Mouse (Mus musculus) heart, embryonic 12.5 days (tissue): ENCODE data around the gene D2hgdh. TPM values are rescaled to one million over a fixed set of nuclear protein-coding genes. Genes with fewer than 3 reads are reported as not detected.

Experiments used
- ATAC-seq: fragments of 200-750 bp; cut with Nextera tagmentation; 2 replicates; pipeline ENCODE4 v1.8.0; 2017; ENCODE audit warnings: moderate TSS enrichment, moderate library complexity; ENCODE audit not compliant: insufficient number of reproducible peaks, low FRiP score
- H3K27ac ChIP-seq: fragments of 300-500 bp; sonication (generic); 2 replicates; pipeline ENCODE4 v1.5.1; 2016; ENCODE audit warnings: mild to moderate bottlenecking, moderate library complexity; ENCODE audit not compliant: poor library complexity, severe bottlenecking
- H3K27me3 ChIP-seq: fragments of 300-500 bp; sonication (generic); replicated peaks from 2 replicates; pipeline ENCODE4 v1.6.1; 2016; ENCODE audit warnings: mild to moderate bottlenecking, moderate library complexity
- H3K36me3 ChIP-seq: fragments of 300-500 bp; sonication (generic); 2 replicates; pipeline ENCODE4 v1.6.1; 2016; ENCODE audit warnings: mild to moderate bottlenecking, moderate library complexity
- H3K4me1 ChIP-seq: fragments of 300-500 bp; sonication (generic); replicated peaks from 2 replicates; pipeline ENCODE4 v1.6.1; 2016; ENCODE audit warnings: mild to moderate bottlenecking
- H3K4me2 ChIP-seq: fragments of 300-500 bp; sonication (generic); 2 replicates; pipeline ENCODE4 v1.6.1; 2016; ENCODE audit warnings: mild to moderate bottlenecking, moderate library complexity
- H3K4me3 ChIP-seq: fragments of 300-500 bp; sonication (generic); 2 replicates; pipeline ENCODE4 v1.5.1; 2016; ENCODE audit warnings: mild to moderate bottlenecking
- H3K9ac ChIP-seq: fragments of 300-500 bp; sonication (generic); 2 replicates; pipeline ENCODE4 v1.6.1; 2016; ENCODE audit warnings: mild to moderate bottlenecking, moderate library complexity
- H3K9me3 ChIP-seq: fragments of 300-500 bp; sonication (generic); replicated peaks from 2 replicates; pipeline ENCODE4 v1.6.1; 2016; ENCODE audit warnings: mild to moderate bottlenecking, moderate library complexity
- WGBS: fragments of 180-500 bp; shearing (Covaris S2); methylation state at CpG from one replicate; pipeline ENCODE4 v1.1.7; 2016; 5-methylcytosine and 5-hydroxymethylcytosine counted together
- polyA plus RNA-seq: library from polyadenylated mRNA; unstranded; fragments of >200 nt; fragmentation: Nextera tagmentation; extraction: Ambion mirVana; gene quantifications from 2 replicates; pipeline ENCODE4 v1.2.1, GENCODE M21; 2016

Gene D2hgdh
- 15.5 and 16.4 TPM in 2 replicates for polyA plus RNA-seq

- Histone ChIP-seq H3K4me3 (peak within 1 kb of the TSS; percentile 63), H3K9me3 (no peaks in the 10 kb centered on the region), H3K27me3 (no peaks in the 10 kb centered on the region), H3K27ac (peak within 1 kb of the TSS; percentile 97), H3K9ac (peak within 1 kb of the TSS; percentile 72), H3K4me1 (peaks cover 12% of the 10 kb centered on the region; the same call in 1 of the 2 replicates), H3K4me2 (peak within 1 kb of the TSS; percentile 74), H3K36me3 (peaks cover 21% of the 10 kb centered on the region)
- WGBS, result 10% methylated on average over 10 of the region's 10 CpGs
- peak; percentile 16; the same call in 1 of the 2 replicates for ATAC-seq
Measured at GRCm38 (mm10) chr1:93824609-93825008, at the start of gene D2hgdh. Gene D2hgdh (plus strand): TSS chr1:93824909.

GRCm38 (mm10) chr1:93776686-93777085 lies 48.0 kb upstream of the D2hgdh start:
- Histone ChIP-seq H3K9ac (no peak overlapping the region), H3K4me1 (no peaks in the 10 kb centered on the region), H3K4me2 (no peak overlapping the region), H3K4me3 (no peak overlapping the region), H3K27ac (no peak overlapping the region), H3K9me3 (no peaks in the 10 kb centered on the region), H3K36me3 (peaks cover 88% of the 10 kb centered on the region), H3K27me3 (no peaks in the 10 kb centered on the region)
- WGBS, result 94% methylated on average over 5 of the region's 5 CpGs
- ATAC-seq, result no peak

- 85% methylated on average over 2 of the region's 2 CpGs for whole genome bisulfite sequencing
Measured at GRCm38 (mm10) chr1:93786912-93787311, 37.8 kb upstream of the D2hgdh start.

GRCm38 (mm10) chr1:93794526-93794925 lies 30.2 kb upstream of the D2hgdh start:
- no peak overlapping the region for H3K4me3 ChIP-seq
- H3K4me2 ChIP-seq, result no peak overlapping the region
- WGBS, result 93% methylated on average over 8 of the region's 8 CpGs
- no peak for ATAC-seq
- H3K36me3 ChIP-seq, result peaks cover 84% of the 10 kb centered on the region
- H3K9me3 ChIP-seq, result no peaks in the 10 kb centered on the region
- H3K9ac ChIP-seq, result no peak overlapping the region
- no peaks in the 10 kb centered on the region for H3K27me3 ChIP-seq
- H3K4me1 ChIP-seq, result peaks cover 11% of the 10 kb centered on the region
- H3K27ac ChIP-seq, result no peak overlapping the region

More at GRCm38 (mm10) chr1:93786912-93787311, 37.8 kb upstream of the D2hgdh start:
- no peak overlapping the region for H3K27ac ChIP-seq
- H3K9me3 ChIP-seq, result no peaks in the 10 kb centered on the region
- H3K4me1 ChIP-seq, result no peaks in the 10 kb centered on the region
- no peaks in the 10 kb centered on the region for H3K27me3 ChIP-seq
- no peak overlapping the region for H3K4me2 ChIP-seq
- 0 out of 2 replicates have a peak, but pooled peaks have one; percentile 9 for ATAC-seq
- no peak overlapping the region for H3K4me3 ChIP-seq
- no peak overlapping the region for H3K9ac ChIP-seq
- H3K36me3 ChIP-seq, result peaks cover 98% of the 10 kb centered on the region

GRCm38 (mm10) chr1:93795886-93796285 lies 28.8 kb upstream of the D2hgdh start:
- Histone ChIP-seq H3K4me3 (no peak overlapping the region), H3K9ac (no peak overlapping the region), H3K9me3 (no peaks in the 10 kb centered on the region), H3K27ac (no peak overlapping the region), H3K4me2 (peak overlapping the region; percentile 8; the same call in 1 of the 2 replicates), H3K27me3 (no peaks in the 10 kb centered on the region), H3K36me3 (peaks cover 80% of the 10 kb centered on the region), H3K4me1 (peaks cover 15% of the 10 kb centered on the region)
- 56% methylated on average over 8 of the region's 8 CpGs for WGBS
- no peak for ATAC-seq

- Histone ChIP-seq H3K4me2 (peak overlapping the region; percentile 79), H3K27me3 (no peaks in the 10 kb centered on the region), H3K4me1 (peaks cover 37% of the 10 kb centered on the region), H3K27ac (peak overlapping the region; percentile 84; the same call in 1 of the 2 replicates), H3K9me3 (no peaks in the 10 kb centered on the region), H3K4me3 (peak overlapping the region; percentile 82), H3K36me3 (peaks cover 35% of the 10 kb centered on the region), H3K9ac (peak overlapping the region; percentile 85)
- ATAC-seq, result no peak
- WGBS, result 70% methylated on average over 21 of the region's 21 CpGs
Measured at GRCm38 (mm10) chr1:93800670-93801503, 23.8 kb upstream of the D2hgdh start.

GRCm38 (mm10) chr1:93801741-93802238 lies 22.9 kb upstream of the D2hgdh start, which contains the start of gene Dtymk:
Gene Dtymk (minus strand): TSS chr1:93801934.
- Histone ChIP-seq H3K4me1 (peaks cover 32% of the 10 kb centered on the region), H3K27me3 (no peaks in the 10 kb centered on the region), H3K36me3 (peaks cover 41% of the 10 kb centered on the region), H3K9me3 (no peaks in the 10 kb centered on the region), H3K4me3 (peak within 1 kb of the TSS; percentile 82), H3K4me2 (peak within 1 kb of the TSS; percentile 79), H3K27ac (peak within 1 kb of the TSS; percentile 84), H3K9ac (peak within 1 kb of the TSS; percentile 85)
- ATAC-seq, result peak; percentile 74
- under 1% methylated on average over 42 of the region's 42 CpGs for WGBS

GRCm38 (mm10) chr1:93802771-93803170 lies 21.9 kb upstream of the D2hgdh start:
- H3K27me3 ChIP-seq, result no peaks in the 10 kb centered on the region
- H3K9me3 ChIP-seq, result no peaks in the 10 kb centered on the region
- H3K4me3 ChIP-seq, result peak overlapping the region; percentile 73; the same call in 1 of the 2 replicates
- no peak for ATAC-seq
- peaks cover 32% of the 10 kb centered on the region for H3K4me1 ChIP-seq
- H3K4me2 ChIP-seq, result peak overlapping the region; percentile 84; the same call in 1 of the 2 replicates
- 84% methylated on average over 5 of the region's 5 CpGs for WGBS
- no peak overlapping the region for H3K9ac ChIP-seq
- peaks cover 43% of the 10 kb centered on the region for H3K36me3 ChIP-seq
- H3K27ac ChIP-seq, result peak overlapping the region; percentile 84; the same call in 1 of the 2 replicates

GRCm38 (mm10) chr1:93803556-93804507 lies 20.9 kb upstream of the D2hgdh start, which contains the start of gene Ing5:
Gene Ing5 (plus strand): TSS chr1:93803965.
- H3K9ac ChIP-seq, result peak within 1 kb of the TSS; percentile 85
- peaks cover 32% of the 10 kb centered on the region for H3K4me1 ChIP-seq
- peak within 1 kb of the TSS; percentile 84 for H3K4me2 ChIP-seq
- H3K27me3 ChIP-seq, result no peaks in the 10 kb centered on the region
- under 1% methylated on average over 87 of the region's 94 CpGs for WGBS
- peak within 1 kb of the TSS; percentile 97 for H3K27ac ChIP-seq
- ATAC-seq, result peak; percentile 96
- no peaks in the 10 kb centered on the region for H3K9me3 ChIP-seq
- H3K36me3 ChIP-seq, result peaks cover 43% of the 10 kb centered on the region
- peak within 1 kb of the TSS; percentile 73 for H3K4me3 ChIP-seq

GRCm38 (mm10) chr1:93804818-93805217 lies 19.9 kb upstream of the D2hgdh start:
- Histone ChIP-seq H3K27me3 (no peaks in the 10 kb centered on the region), H3K4me2 (peak overlapping the region; percentile 84), H3K4me3 (peak overlapping the region; percentile 73), H3K9me3 (no peaks in the 10 kb centered on the region), H3K36me3 (peaks cover 40% of the 10 kb centered on the region), H3K4me1 (peaks cover 32% of the 10 kb centered on the region), H3K9ac (peak overlapping the region; percentile 66), H3K27ac (peak overlapping the region; percentile 97)
- no peak for ATAC-seq
- 39% methylated on average over 4 of the region's 4 CpGs for WGBS
